Mouse (Mus musculus): ENCODE data around the gene Gpr83.
A peak's percentile ranks its signal among the peaks of the same experiment; 100 is the strongest.

Gpr83 gene

DNA sequence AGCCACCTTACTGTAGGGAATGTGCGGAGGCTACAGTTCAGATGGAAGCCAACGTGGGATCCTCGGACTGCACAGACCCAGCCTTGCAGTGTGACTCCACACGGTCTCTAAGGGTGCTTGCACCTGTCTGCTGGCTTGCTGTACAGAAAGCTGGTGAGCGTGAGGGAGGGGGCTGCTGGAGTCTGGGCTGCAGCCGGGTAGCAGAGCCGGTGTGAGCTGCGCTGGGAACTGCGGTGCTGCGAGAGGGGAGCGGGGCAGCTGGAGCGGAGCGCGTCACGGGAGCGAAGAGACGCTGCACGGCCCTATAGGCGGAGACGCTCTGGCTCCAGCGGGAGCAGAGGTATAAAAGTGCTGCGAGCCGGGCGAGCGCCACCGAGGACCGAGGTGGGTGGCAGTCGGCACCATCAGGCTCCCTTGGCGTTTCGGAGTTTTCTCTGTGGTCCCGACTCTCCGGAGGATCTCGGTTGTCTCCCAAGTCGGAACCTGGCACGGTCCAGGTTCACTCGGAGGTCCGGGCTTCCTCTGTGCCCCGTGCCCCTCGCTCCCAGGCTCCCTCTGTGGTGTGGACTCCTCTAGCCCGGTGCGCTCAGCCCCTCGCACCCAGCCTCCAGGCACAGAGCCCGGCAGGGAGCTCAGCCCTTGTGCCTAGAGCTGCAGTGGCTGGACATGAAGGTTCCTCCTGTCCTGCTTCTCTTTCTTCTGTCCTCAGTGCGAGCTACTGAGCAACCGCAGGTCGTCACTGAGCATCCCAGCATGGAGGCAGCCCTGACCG, at the start of gene Gpr83:
Gene Gpr83, plus strand, starts transcription at position 343 of the 772 bp plus-strand sequence.
- DNase-seq = peak; percentile 80

DNA sequence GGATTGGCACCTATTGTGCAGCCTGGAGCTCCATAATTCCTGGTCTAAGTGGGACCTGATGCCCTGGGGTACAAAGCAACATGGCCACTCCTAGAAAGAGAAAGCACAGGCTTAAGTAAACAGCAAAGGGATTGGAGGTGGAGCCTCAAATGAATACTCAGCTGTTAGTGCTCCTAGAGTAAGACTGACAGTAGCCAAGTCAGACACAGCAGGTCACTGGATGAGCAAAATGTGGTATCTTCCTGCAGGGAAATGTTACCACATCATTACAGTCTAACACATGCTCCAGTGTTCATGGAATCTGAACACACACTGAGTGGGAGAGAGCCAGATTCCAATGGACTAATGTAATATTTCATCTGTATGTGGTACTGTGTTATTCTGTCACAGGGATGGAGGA, 38.6 kb upstream of the Gpr83 start:
- no peak for DNase-seq

DNA sequence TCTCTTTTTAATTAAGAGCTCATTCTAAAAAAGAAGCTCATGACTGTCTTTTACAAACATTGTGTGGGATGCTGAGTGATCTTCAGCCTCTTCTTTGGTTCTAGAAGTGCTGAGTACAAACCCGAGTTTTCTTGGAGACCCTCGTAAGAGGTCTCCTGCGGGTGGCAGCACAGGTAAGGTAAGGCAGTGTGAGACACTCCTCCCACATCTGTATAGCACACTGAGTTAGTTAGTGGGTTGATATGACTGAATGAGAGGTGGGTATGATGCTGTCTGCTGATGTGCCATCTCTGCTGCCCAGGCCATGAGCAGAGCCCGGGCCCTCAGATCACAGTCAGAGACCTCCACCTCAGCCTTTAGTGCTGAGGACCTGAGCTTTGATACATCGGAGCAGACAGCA, 35.2 kb upstream of the Gpr83 start:
- DNase-seq = peak; percentile 46

DNA sequence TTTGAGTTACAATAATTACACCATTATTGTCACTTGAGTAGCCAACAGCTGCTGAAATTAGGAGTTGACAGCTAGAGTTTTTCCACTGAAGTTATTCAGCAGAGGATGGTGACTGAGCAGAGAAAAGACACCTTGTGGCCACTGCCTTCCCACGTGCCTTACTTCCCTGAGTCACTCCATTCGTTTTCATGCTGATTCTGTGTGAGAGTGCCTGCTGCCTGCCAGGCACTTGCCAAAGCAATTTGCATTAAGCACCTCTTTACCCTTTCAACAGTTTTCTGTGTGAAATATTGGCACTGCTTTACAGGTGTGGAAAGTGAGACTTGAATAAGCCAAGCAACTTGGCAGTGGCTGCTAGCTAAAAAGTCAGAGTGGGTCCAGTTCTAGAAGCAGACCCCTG, 32.1 kb upstream of the Gpr83 start:
- DNase-seq = no peak

DNA sequence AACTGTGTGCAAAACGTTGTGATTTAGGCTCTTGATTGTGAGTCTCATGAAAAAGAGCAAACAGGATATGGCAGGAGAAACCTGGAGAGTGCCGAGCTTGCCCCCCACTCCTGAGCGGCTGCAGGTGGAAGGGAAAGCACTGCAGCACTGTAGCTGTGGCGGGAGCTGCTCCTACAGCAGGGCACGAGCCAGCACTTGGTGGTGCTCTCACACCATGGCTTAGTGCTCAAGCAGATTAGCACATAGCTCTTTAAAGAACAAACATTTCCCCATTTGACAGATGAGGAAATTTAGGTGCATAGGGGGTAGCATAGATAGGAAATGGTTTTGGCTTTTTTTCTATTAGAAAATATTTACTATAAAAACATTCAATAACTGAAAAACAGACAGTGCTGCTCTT, 28.0 kb upstream of the Gpr83 start:
- no peak for DNase-seq

DNA sequence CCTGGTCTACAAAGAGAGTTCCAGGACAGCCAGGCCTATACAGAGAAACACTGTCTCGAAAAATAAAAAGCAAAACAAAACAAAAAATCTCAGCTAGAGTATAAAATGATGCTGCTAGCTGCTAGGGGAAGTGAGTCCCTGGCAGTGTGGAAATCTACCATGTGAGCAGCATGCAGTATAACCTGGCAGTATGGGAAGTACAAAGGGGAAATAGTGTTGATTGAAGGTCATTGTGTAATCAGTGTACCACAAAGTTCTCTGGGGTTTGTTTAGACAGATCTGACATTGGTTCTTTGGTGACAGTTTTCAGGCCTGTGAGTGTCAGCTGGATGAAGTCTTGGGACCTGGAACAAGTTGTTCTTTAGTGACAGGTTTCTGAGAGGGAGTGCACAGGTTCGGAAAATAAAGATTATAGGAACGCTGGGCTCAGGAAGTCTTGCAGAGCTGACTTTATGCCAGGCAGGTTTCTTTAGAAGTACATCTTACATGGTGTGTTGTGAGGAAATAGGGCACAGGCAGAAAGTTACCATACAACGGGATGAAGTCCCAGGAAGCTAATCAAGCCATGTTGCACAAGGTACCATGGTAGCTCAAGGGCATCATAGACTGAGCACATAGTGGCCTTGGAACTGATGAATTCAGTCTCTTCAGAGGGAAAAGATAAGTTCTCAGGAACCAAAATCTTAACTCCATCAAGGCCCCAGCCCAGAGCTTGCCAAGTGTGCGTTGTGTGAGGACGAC, 24.5 kb upstream of the Gpr83 start:
- DNase-seq = no peak

DNA sequence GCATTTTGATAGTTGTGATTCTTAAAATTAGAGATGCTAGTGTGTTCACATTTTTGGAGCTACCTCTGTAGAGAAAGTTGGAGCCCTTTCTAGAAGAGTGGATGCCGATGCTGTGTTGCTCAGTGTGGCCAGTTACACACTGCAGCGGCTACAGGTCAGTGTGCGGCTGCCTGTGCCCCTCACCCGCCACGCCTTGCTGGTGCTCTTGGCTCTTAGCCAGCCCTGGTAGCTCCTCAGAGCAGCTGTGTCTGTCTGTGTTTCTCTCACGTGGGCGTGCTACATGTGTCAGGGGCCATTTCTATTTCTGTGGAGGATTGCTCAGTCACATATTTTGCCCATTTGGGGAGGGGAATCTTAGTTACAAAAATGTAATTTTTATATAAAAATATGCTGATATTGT, 20.5 kb upstream of the Gpr83 start:
- no peak for DNase-seq

DNA sequence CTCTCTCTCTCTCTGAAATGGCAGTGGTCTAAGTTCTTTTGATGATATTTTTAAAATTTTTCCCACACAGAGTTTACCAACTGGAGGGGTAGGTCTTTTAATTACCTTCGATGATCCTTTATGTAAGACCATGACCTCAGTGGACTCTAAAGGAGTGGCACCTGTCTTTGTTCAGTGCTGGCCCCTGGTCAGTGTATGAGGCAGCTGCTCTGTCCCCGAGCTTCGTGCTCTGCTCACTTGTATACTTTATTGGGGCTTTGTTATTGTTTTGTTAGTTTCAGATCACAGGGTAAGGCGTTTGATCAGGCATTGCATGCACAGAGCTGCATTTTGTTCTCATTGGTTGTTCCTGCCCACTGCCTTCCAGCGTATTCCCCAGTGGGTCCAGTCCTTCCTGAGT, 20.0 kb upstream of the Gpr83 start:
- no peak for DNase-seq

DNA sequence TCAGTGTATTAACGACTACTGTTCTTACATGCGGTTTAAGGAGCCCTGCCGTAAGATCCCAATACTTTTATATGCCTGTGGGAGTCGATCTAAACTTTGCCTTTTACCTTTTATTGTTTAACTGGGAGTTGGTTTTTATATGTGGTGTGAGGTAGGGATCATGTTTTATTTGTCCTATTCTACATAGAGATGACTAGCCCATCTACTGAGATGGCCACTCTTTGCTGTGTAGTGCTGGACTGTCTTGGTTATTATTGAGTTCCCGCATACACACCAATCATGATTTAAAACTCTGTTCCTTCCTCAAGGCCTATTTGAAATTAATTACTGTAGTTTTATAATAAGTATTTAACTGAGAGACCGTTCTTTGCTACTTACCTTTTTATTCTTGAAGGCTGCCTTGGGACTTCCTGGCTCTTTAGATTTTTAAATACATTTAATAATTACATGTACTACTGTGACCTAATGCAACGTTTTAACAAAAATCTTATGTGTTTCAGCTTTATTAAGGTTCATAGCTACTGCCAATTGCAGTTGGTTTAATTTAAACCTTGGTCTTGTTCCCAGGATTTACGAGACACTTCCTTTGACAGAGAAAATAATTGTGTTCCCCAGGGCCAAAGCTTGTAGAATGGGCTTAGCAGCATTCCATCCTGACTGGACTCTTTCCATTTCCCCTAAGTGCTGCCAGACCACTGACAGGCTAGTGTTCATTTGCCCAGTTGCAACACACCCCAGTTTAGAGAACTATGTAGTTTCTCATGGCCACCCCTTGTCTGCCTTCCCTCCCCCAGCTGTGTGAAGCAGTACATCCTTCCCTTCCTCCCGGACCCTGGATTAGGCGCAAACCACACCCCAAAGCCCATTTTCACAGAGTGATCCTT, 17.9 kb upstream of the Gpr83 start:
- no peak for DNase-seq

DNA sequence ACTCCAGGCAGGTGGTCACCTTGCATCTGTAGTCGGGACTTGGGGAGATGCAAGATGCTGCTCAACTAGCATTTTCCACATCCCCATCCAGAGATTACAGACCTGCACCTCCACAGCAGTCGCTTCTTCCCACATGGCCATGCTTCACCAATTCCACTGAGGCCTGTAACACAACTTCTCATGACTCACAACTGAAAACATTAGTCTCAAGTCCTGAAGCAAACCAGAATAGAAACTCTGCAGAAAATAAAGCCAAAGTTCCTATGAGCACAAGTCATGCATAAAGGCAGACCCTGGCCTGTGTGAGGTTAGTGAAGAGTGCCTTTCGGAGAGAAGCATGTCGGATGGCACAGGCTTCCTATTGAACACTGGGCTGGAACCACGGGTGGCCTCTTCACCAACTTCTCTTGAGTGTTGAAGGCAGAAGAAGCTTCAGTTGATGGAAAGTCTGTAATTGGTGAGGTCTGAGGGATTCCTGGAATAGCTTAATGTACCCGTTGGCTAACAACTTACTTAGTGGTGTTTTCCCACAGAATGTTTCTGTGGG, 16.6 kb upstream of the Gpr83 start:
- DNase-seq = no peak

DNA sequence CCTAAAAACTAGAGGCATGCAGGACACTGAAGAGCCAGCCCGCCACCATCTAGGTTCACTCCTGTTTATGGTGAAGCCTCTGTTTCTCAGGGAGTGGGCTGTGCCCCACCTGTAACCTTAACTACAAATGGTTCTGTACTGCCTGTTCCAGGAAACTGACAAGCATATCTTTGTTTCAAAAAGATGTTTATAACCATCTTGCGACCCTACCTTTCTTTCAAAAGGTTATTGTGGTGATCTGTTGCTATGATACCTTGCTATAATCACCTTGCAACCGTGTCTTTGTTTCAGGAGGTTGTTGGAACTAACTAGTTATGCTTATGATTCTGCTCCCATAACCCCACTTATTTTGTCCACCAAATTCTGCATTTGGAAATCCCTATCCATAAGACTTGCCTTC, 16.1 kb upstream of the Gpr83 start:
- DNase-seq = no peak

DNA sequence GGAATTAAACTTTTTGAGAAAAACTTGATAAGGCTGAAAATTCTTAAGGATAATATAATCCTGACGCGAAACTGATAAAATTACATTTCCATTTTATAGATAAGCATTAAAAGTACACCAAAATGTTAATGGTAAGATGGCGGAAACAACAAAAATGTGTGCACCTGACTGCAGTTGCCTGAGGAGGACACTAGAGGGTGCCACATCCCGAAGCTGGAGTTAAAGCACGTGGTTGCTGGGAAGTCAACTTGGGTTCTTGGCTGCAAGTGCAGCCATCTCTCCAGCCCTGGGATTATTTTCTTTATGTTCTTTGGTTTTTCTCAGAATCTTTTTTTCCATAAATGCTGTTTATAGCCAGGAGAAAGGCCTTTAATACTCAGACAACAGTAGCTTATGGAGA, 13.6 kb upstream of the Gpr83 start:
- peak; percentile 63 for DNase-seq

DNA sequence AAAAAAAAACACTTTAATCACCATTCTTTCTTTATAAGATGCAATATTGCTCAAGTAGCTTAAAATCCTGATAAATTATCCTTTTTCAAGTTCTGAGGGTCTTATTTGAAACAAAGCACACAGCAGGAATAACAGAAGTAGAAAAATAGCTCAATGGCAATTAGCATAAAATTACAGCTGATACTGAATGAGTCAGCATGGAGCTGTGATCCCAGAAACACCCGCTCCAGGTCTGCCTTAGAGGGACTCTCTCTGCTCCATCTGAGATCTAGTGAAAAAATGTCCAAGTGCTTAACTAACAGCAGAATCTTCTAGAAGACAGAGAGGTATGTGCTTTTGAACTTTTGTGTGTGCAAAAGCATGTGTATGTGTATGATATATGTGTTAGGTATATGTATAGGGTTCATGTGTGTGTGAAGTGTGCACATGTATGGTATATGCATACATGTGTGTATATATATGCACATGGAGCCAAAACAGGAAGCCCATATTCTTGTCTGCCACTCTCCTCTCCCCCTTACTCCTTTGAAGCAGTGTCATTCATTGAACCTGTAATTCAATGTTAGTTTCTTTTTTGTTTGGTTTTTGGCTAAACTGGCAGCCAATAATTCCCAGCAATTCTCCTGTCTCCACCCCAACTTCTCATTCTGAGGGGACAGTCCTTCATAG, 11.6 kb upstream of the Gpr83 start:
- no peak for DNase-seq

DNA sequence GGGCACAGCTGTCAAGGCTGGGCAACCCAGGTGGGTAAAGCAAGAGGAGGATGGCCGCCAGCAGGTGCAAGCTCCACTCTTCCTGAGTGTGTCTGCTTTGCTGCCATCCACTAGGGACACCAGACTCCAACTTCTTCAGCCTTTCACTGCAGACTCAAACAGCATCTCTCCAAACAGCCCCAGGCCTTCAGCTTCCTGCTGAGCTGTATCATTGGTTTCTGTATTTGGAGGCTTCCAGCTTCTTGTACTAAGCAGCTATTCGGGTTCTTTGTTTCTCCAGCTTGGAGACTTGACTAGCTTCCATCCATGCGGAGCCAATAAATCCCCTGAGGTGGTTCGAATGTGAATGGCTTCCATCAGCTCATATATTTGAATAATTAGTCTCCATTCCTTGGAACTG, 5.4 kb upstream of the Gpr83 start:
- DNase-seq = peak; percentile 54

DNA sequence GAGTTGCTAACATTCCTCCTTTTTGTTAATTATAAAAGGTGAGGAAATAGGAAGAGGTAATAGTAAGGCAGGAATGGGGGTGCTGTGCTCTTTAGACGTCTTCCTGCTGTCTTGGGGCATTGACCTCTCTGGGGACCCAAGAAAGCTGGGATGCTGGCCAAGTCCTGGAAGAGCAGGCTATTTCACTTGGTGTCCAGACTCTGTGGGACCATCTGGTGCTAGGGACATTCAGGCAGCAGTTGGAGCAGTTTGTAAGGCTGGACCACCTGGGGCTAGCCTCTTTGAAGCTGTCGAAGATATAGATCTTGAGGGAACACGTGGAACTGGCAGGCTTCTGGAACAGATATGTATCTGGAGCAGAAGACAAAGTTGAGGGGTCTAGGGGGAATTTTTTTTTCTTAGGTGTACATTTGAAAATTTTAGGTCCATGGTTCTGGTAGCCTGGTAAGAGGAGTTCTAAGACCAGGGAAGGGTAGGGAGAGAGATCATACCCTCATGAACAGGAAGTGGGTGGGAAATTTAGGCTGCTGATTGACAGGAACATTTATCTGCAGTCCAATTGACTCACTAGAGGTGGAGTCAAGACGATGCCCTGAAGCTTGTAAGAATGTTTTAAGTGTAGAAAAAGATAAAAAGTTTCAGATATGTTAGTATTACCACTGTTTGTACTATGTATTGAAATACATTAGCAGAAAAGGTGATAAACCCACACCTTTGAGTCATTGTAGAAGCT, 2.9 kb upstream of the Gpr83 start:
- DNase-seq = no peak

DNA sequence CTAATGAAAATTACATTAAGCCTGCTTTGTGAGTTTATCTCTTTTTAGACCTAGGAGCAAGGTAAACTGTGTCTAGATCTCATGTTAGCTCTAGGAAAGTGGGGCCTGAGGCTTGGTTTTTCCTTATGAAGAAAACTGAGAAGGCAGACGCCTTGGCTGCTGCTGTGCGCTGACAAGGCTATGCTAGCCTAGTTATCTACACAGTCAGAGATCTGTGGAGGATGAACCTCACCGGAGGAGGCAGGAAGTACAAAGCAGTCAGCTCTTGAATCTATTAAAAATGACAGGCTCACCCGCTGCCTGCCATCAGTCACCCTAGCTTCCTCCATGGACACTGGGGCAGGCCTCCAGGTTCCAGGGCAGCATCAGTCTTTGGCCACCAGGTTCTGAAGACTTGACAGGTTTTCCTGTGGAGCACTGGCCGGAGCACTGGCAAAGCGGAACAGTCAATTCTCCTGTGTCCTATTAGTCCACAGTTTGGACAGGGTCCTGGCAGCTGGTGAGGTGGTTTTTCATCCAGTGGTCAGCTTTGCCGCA, 1.8 kb upstream of the Gpr83 start:
- DNase-seq = no peak

DNA sequence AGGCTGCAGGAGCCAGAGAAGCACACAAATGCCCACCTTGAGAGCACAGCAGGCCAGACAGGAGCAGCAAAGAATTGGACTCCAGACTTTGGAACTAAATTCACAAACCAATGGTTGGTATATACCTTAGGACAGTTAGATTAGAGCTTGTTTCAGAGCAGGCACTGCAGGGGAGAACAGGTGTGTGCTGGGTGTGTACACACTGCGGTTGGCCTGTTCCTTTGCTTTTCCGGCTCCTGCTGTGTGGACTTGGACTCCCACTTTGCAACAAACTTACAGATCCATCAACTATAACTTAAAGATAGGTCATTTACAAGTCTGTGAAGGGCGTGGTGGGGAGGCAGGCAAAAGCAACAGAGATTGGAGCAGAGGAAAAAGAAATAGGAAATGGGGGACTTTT, 1.2 kb upstream of the Gpr83 start:
- no peak for DNase-seq

DNA sequence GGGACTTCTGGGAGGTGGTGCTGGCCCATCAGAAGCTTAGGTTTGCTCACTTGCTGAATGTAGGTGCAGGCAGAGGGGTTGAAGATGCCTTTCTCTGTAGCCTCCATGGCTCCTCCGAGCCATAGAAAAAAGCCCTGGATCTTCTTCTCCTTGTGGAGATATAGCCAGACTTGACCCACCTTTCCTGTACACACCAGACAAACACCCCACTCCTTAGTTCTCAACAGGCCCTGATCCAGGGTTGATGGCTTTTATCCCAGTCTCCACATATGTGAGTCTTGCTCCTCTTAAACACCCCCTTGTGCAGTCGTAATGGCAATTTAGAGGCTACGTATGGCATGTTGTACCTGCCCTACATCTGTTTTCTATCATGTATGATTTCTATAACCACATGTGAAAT, 3.1 kb downstream of the Gpr83 start:
- DNase-seq = no peak

DNA sequence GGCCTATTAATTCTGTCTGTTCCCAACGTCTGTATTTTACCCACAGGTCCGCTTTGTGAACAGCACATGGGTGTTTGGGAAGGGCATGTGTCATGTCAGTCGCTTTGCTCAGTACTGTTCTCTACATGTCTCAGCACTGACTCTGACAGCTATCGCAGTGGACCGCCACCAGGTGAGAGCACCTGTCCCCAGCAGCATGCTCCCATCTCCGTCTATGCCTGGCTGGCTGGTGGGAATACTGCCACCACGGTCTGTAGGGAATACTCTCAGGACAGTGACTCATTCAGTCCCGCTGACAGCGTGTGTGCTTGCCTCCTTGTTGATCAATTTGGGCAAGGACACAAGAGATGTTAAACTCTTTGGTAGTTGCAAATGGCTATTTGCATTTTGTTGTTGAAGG, 4.7 kb downstream of the Gpr83 start:
- DNase-seq = no peak

DNA sequence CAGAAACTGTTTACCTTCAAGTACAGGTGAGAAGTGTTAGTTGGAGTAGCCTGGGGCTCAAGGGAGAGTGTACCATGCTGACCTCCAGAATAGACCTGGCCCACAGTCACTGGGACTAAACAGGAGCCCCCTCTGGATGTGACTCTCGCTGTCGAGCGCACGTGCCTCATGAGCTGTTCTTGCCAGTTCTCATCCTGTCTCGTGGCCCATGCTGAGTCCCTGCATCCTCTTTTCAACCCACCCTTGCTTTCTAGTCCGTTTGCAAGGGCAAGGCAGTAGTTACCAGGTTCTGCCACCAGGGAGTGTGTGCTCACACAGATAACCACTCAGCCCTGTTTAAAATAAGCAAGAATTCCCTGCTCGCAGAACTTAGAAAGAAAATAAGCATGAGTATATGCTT, 6.9 kb downstream of the Gpr83 start:
- DNase-seq = peak; percentile 88

DNA sequence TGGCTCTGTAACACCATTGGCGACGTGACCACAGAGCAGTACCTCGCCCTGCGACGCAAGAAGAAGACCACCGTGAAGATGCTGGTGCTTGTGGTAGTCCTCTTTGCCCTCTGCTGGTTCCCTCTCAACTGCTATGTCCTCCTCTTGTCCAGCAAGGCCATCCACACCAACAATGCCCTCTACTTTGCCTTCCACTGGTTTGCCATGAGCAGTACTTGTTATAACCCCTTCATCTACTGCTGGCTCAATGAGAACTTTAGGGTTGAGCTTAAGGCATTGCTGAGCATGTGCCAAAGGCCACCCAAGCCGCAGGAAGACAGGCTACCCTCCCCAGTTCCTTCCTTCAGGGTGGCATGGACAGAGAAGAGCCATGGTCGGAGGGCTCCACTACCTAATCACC, 8.3 kb downstream of the Gpr83 start:
- DNase-seq = peak; percentile 8

DNA sequence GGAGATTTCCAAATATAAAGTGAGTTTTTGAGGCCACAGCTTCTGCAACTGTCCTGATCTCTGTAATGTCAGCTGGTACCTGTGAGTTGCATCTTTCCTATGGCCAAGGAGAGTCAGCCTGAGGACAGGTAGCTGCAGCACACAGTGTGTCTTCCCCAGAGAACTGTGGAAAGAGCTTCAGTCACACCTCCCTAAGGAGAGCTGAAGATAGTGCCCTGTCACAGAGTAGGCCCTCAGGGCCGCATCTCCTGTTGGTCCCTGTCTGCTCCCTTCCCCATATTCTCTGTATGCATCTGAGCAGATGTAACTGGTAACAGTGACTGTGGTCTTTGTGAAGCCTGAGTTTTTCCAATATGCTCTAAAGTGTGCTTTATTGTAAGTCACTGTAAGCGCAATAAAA, 10.4 kb downstream of the Gpr83 start:
- peak; percentile 2 for DNase-seq

Measured in thymus, postnatal 4 days (tissue).